Mouse (Mus musculus) liver, embryonic 16.5 days (tissue): ENCODE measurements around the gene Cux1. TPM values are rescaled to one million over a fixed set of nuclear protein-coding genes. Genes with fewer than 3 reads are reported as not detected.

Source experiments
- ATAC-seq: fragments of 200-750 bp; cut with Nextera tagmentation; 2 replicates; pipeline ENCODE4 v1.8.0; 2017; ENCODE audit warnings: low read depth, mild to moderate bottlenecking, moderate number of reproducible peaks, moderate library complexity
- H3K27ac ChIP-seq: fragments of 300-500 bp; sonication (generic); 2 replicates; pipeline ENCODE4 v1.5.1; 2014; ENCODE audit warnings: mild to moderate bottlenecking, low read length
- H3K27me3 ChIP-seq: fragments of 300-500 bp; sonication (generic); 2 replicates; pipeline ENCODE4 v1.6.1; 2014; ENCODE audit warnings: low read depth, low read length, mixed read lengths; ENCODE audit not compliant: control insufficient read depth, insufficient read depth
- H3K36me3 ChIP-seq: fragments of 300-500 bp; sonication (generic); 2 replicates; pipeline ENCODE4 v1.6.1; 2014; ENCODE audit warnings: mild to moderate bottlenecking; ENCODE audit not compliant: control insufficient read depth, insufficient read depth
- H3K4me1 ChIP-seq: fragments of 300-500 bp; sonication (generic); 2 replicates; pipeline ENCODE4 v1.6.1; 2014; ENCODE audit warnings: low read depth, low read length, mixed read lengths; ENCODE audit not compliant: control insufficient read depth
- H3K4me2 ChIP-seq: fragments of 300-500 bp; sonication (generic); 2 replicates; pipeline ENCODE4 v1.6.1; 2014; ENCODE audit warnings: low read depth, low read length, mixed read lengths
- H3K4me3 ChIP-seq: fragments of 300-500 bp; sonication (generic); 2 replicates; pipeline ENCODE4 v1.5.1; 2014; ENCODE audit warnings: low read depth, mild to moderate bottlenecking, low read length
- H3K9ac ChIP-seq: fragments of 300-500 bp; sonication (generic); 2 replicates; pipeline ENCODE4 v1.6.1; 2014; ENCODE audit warnings: low read depth, low read length
- H3K9me3 ChIP-seq: fragments of 300-500 bp; sonication (generic); replicated peaks from 2 replicates; pipeline ENCODE4 v1.6.1; 2016; ENCODE audit warnings: low read length; ENCODE audit not compliant: control insufficient read depth
- WGBS: fragments of 180-500 bp; shearing (Covaris S2); extraction: QIAGEN DNeasy Blood & Tissue Kit; methylation state at CpG from one replicate; pipeline ENCODE4 v1.1.7; 2014; ENCODE audit not compliant: insufficient replicate concordance; 5-methylcytosine and 5-hydroxymethylcytosine counted together
- polyA plus RNA-seq: library from polyadenylated mRNA; unstranded; fragments of >200 nt; fragmentation: Nextera tagmentation; extraction: Ambion mirVana; gene quantifications from 2 replicates; pipeline ENCODE4 v1.2.1, GENCODE M21; 2015

Cux1 gene
- polyA plus RNA-seq, 1 experiment from 2014 or later = 17.1 TPM

DNA sequence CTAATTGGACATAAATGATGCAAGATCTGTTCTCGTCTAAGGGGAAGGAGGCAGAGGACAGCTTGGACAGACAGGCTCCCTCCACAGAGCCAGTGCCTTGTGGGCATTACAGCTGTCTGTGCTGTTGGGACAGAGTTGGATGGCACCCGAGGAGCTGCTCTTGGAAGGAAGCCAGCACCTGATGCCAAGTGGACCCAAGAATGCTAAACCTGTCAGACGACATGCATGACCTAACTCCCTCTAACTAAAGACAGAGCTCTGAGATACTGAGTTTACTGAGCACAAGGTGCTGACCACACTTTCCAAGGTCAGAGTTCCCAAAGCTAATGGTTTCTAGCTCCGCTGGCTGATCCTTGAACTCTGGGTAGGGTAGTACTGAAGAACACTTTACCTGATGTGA is 255.1 kb downstream of the Cux1 start:
- 72% methylated on average over 4 of the region's 4 CpGs for WGBS
- Histone ChIP-seq H3K4me2 (no peak overlapping the region), H3K4me3 (no peak overlapping the region), H3K4me1 (no peaks in the 10 kb centered on the region), H3K9ac (no peak overlapping the region), H3K36me3 (no peaks in the 10 kb centered on the region), H3K27ac (no peak overlapping the region), H3K27me3 (no peaks in the 10 kb centered on the region), H3K9me3 (no peaks in the 10 kb centered on the region)
- no peak for ATAC-seq

DNA sequence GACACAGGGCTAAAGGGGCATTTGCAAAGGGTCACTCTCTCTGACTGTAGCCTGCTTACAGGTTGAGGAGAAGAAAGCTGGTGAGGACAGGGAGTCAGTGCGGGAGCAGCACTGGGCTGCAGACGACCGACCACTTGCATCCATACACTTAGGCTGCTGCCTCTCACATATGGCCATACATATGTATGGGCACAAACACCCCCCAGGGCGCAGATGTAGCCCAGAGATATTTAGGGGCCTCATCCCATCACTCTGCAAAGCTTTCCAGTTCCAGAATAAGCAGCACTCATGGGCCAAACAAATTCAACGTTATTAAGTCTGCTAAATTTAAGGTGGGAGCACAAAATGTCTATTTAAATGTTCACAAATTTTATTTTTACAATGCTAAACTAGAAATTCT is 261.0 kb downstream of the Cux1 start:
- Histone ChIP-seq H3K4me1 (no peaks in the 10 kb centered on the region), H3K4me2 (no peak overlapping the region), H3K36me3 (no peaks in the 10 kb centered on the region; the same call in 1 of the 2 replicates), H3K4me3 (no peak overlapping the region), H3K27me3 (no peaks in the 10 kb centered on the region), H3K27ac (no peak overlapping the region), H3K9ac (no peak overlapping the region), H3K9me3 (no peaks in the 10 kb centered on the region)
- WGBS = 79% methylated on average over 5 of the region's 5 CpGs
- no peak for ATAC-seq

DNA sequence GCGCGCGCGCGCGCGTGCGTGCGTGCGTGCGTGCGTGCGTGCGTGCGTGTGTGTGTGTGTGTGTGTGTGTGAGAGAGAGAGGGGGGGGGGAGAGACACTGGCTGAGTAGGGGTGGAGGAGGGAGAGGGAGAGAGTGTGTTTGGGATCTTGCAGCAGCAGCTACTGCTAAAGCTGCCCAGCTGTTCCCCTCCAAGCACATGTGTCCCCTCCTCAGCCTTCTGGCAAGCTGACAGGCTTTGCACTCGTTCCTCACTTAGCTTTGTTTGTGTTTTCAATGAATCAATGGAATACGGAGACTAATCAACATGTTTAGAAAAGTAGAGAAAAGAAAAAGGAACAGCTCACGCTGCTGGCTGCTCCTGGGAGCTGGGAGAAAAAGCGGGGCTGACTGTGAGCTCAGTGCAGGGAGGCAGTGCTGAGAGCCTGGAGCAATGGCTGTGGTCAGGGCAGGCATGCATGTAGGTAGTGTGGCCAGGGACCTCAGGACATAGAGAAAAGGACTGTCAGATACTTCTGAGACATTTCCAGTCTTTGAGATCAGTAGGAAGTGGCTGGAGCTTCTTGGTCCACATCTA is 263.8 kb downstream of the Cux1 start:
- no peak overlapping the region for H3K27ac ChIP-seq
- no peak for ATAC-seq
- WGBS = 87% methylated on average over 19 of the region's 19 CpGs

DNA sequence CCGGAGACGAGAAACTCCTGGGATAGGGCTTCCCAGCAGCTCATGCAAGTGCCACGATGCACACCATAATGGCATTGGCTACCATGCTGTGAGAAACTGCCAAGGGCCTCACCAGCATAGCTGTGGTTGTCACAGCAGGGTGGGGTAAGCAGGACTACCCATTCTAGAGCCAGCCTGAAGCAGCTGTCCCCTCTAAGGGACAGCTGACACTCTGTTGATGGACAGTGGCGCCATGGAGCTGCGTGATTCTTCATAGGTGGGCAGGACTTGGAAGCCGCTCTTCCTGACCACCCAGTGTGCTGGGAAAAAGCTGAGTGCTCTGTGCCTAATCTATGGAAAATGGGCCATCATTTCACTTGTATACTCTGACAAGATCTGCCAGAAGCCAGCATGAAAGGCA is 266.4 kb downstream of the Cux1 start:
- Histone ChIP-seq H3K9me3 (no peaks in the 10 kb centered on the region), H3K4me3 (no peak overlapping the region), H3K4me2 (no peak overlapping the region), H3K27ac (no peak overlapping the region), H3K4me1 (no peaks in the 10 kb centered on the region), H3K36me3 (no peaks in the 10 kb centered on the region; the same call in 1 of the 2 replicates), H3K9ac (no peak overlapping the region), H3K27me3 (no peaks in the 10 kb centered on the region)
- no peak for ATAC-seq
- WGBS = 80% methylated on average over 6 of the region's 6 CpGs

More for the DNA sequence above, 263.8 kb downstream of the Cux1 start:
- Histone ChIP-seq H3K27me3 (no peaks in the 10 kb centered on the region), H3K9me3 (no peaks in the 10 kb centered on the region), H3K36me3 (no peaks in the 10 kb centered on the region; the same call in 1 of the 2 replicates), H3K4me2 (no peak overlapping the region), H3K4me1 (no peaks in the 10 kb centered on the region), H3K9ac (no peak overlapping the region), H3K4me3 (no peak overlapping the region)

DNA sequence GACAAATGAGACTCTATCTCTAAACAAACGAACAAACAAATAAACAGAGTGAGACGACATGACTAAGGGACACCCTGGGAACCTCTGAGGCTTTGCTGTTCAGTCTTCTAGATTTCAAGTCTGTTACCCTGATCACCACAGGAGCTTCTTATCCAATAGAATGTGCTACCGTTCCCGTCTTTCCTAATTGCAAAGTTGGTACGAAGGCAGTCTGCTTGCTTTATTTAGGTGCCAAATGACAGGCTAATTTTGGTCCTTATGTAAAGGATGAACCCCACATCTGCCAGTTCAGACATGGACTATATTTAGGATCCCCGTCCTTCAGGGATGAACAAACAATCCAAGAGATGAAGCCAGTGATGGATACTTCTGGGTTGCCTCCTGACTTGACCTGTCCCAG is 269.6 kb downstream of the Cux1 start:
- no peak overlapping the region for H3K4me2 ChIP-seq
- H3K36me3 ChIP-seq = no peaks in the 10 kb centered on the region
- H3K9ac ChIP-seq = no peak overlapping the region
- H3K4me1 ChIP-seq = no peaks in the 10 kb centered on the region
- H3K9me3 ChIP-seq = no peaks in the 10 kb centered on the region
- H3K27ac ChIP-seq = no peak overlapping the region
- 75% methylated on average over 6 of the region's 6 CpGs for WGBS
- H3K4me3 ChIP-seq = no peak overlapping the region
- ATAC-seq = no peak
- H3K27me3 ChIP-seq = no peaks in the 10 kb centered on the region

DNA sequence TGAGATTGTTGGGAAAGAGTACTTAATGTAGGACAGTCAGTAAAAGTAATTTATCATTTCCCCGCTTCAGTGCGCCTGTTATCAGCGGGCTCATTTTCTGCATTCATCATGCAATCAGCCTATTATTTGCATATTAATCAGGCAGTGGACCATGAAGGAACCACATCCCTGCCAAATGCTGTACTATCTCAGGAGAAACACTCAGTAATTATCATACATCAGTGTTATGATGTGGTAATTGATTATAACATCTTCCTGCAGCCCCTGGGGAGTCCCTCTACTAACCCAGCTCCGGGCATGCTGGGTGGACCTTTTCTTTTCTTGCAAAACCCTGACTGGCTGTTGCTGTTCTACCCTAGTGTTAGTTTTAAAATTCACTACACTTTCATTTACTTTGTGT is 270.4 kb downstream of the Cux1 start:
- Histone ChIP-seq H3K4me3 (no peak overlapping the region), H3K9me3 (no peaks in the 10 kb centered on the region), H3K27me3 (no peaks in the 10 kb centered on the region), H3K36me3 (no peaks in the 10 kb centered on the region), H3K4me2 (no peak overlapping the region), H3K9ac (no peak overlapping the region), H3K4me1 (no peaks in the 10 kb centered on the region), H3K27ac (no peak overlapping the region)
- 78% methylated on average over 4 of the region's 4 CpGs for WGBS
- no peak for ATAC-seq

DNA sequence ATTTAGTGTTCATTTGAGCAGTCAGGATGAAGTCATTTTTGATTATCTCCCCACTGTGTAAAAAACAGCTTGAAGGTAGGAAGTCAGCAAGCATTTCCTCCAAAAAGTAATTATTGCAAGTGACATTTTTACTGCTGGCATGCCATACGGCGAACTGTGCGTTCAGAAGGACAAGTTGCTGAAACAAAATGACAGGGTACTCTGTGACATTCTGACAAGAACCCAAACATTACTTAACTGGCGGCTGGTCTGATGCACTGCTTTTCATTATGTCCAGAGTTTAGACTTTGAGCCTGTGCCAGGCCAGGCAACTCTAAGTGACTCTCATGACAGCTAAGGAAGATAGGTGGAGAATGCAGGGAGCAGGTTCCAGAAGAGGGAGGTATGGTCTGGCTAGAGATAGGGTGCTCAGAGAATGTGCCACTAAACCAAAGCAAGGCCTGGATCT is 274.3 kb downstream of the Cux1 start:
- no peak for ATAC-seq
- WGBS = 85% methylated on average over 4 of the region's 4 CpGs
- Histone ChIP-seq H3K9ac (no peak overlapping the region), H3K4me1 (no peaks in the 10 kb centered on the region), H3K4me2 (no peak overlapping the region), H3K27ac (no peak overlapping the region), H3K27me3 (no peaks in the 10 kb centered on the region), H3K36me3 (no peaks in the 10 kb centered on the region), H3K4me3 (no peak overlapping the region), H3K9me3 (no peaks in the 10 kb centered on the region)

DNA sequence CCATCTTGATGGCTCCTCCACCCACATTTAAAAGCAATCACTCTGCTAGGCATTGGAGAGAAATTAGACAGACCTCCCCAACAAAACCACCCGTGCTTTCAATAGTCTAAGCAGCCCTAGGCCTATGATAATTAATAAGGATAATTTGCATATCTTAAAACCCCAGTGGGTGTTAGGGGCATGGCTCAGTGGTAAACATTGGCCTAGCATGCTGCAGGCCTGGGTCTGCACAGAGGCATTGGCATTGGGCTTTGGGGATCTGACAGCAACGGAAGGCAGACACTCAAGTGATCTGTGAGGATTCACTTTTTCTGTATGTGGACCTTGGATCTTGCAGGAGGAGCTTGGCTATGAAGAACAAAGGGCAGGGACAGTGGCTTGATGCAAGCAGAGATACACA is 274.9 kb downstream of the Cux1 start:
- Histone ChIP-seq H3K4me1 (no peaks in the 10 kb centered on the region), H3K36me3 (no peaks in the 10 kb centered on the region), H3K27me3 (no peaks in the 10 kb centered on the region), H3K9me3 (no peaks in the 10 kb centered on the region), H3K27ac (no peak overlapping the region), H3K4me3 (no peak overlapping the region), H3K9ac (no peak overlapping the region), H3K4me2 (no peak overlapping the region)
- WGBS = 77% methylated on average over 2 of the region's 2 CpGs
- ATAC-seq = no peak

DNA sequence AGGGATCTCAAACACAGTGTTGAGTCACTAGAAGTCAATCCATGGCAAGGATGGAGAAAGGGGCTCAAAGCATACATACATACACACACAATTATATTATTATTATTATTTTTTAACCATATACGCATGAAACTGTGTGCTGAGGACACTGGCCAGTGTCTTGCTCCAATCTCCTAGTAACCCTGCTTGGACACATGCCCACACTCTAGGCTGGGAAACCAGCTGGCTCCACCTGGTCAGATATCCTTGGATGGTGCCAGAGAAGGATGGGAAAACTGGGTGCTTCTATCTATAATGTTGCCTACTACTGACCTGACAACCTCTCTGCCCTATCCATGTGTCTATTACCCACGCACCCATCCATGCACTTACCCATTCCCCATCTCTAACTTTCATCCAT is 275.7 kb downstream of the Cux1 start:
- Histone ChIP-seq H3K4me3 (no peak overlapping the region), H3K4me1 (no peaks in the 10 kb centered on the region), H3K4me2 (no peak overlapping the region), H3K9me3 (no peaks in the 10 kb centered on the region), H3K27ac (no peak overlapping the region), H3K36me3 (no peaks in the 10 kb centered on the region), H3K27me3 (no peaks in the 10 kb centered on the region), H3K9ac (no peak overlapping the region)
- ATAC-seq = no peak
- WGBS = 88% methylated on average over 2 of the region's 2 CpGs
